Mouse (Mus musculus): ENCODE results near the gene Unc5cl.

Unc5cl gene

DNA sequence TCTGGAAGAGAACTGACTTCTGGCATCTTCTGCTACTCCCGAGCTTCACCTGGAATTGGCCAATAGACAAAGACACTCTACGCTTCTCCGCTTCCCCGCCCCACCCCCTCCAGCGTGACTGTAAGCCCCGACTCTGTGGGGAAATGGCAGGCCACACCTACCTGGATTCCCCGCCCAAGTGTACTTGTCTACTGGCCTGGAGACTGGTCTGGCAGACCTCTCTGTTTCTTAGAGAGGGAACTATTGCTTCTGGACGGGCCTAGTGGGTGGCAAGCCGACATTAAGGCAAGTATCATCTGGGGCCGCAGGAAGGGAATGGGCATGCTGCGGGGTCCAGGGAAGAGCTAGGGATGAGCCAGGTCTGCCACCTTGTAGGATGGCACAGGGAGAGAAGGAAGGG lies at the start of gene Unc5cl:
Gene Unc5cl (plus strand): TSS at position 214 of the 400 bp plus-strand sequence.
- no peak for DNase-seq

DNA sequence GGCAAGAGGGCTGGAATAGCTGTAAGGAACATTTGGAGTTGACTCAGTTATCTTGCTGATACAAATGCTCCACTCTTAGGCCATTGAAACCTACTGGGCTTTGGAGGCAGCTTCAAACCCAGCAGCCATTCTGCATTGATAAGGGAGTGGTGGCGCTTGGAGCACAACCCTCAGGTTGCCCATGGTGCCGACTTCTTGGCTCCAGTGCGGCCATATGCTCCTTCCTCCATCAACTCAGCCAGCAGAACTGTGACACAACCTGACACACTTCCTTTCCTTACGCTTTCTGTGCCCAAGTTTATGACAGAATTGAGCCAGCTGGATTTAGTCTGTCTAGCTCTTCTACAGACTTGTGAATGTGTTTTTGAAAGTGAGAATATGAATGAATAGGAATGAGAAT lies 47.5 kb upstream of the Unc5cl start:
- DNase-seq, result no peak

DNA sequence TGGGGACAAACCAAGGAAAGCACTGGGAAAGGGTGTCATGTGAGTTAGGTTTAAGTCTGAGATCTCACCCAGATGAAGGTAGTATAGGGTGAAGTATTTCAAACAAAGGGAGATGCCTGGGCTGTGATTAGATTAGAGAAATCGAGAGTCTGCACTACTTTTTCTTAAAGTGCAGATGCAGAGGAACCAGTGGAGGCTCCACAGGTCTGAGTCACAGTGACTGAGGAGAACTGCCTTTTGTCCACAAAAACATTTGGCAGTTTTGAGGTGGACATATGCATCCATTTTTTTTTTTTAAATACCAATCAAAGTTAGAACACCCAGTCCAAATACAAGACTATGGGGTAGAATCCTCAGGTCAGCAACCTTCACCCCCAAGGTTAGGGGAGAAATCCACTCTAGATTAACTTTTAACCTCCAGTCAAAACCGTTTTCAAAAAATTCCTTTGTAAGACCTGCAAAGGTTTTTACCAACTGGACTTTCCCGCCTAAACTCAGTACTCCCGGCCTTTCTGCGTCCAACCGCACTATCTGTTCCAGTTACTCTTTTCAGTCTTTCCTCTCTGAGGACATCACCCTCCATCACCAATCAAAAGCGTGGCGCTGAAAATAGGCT lies 46.7 kb upstream of the Unc5cl start:
- peak in 1 of 2 experiments; percentile 40 for DNase-seq

DNA sequence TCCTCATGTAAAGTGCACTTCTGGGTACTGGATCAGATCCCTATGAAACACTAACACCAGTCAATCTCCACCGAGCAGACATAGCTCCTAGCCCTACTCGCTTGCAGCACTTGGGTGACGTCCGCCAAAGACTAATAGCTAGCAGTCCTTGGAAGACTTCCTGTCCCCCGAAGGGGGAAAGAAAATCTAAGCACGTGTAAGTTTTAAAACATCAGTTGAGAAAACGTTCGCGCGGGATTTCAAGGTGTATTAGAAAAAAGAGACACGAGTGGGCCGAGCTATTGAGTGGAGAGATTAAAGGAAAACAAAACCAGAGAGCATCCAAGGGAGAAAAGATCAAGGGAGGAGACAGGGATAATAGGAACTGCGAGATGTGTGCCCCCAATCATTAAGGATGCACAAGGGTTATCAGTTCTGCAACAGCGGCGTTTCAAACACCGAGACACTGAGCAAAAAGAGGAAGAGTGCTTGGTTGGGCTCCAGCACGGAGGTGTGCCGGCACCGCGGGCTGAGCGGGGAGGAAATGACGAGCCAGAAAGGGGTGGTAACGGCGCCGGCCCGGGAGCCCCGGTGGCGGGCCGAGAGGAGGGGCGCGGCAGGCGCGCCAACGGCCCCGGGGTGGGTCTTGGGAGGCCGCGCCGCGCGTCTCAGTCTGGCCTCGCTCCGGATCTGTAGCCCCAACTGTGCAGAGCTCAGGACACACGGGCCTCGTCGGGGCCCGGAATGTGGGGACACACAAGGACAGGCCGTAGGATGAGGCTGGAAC lies 46.0 kb upstream of the Unc5cl start:
- peak; percentile 63 to 69 for DNase-seq

DNA sequence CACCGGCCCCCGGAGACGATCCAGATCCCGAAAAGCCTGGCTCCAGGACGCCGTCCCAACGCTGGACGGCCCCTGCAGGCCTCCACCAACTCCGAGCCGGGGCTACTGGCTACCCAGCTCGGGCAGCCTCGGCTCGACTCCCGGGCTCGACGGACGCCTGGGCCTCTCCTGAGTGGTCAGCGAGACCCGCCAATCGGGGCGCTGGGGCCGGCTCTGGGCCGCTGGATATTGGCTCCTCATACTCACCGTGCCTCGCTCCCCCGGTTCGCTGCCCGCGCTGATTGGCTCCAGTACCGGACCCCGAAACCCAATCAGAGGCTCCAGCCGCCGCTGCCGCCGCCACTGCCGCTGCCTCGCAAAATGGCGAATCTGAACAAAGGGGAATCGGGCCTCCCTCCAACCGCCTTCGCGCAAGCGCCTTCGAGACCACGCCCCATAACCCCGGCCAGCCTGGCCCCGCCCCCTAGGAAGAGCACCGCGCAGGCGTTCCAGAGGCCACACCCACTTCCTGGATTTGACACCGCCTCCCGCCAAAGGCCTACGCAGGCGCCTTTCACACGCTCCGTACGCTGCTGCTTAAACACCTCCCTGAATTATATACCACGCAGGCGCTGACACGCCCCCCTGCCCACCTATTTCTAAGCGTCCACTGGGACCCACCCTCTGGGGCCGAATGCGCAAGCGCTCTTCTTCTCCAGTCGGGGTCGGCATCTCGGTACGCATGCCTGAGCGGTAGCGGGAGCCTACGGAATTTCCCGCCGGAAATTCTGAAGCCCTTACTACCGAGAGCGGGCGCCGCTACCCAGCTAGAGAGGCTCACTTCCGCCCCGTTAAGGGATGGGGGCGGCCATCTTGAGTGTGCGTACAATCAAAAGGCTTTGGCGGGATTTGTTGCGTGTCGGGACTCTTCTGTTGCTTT lies 45.1 kb upstream of the Unc5cl start, which contains the start of the genes Nfya and Oard1:
Gene Nfya (minus strand): TSS at position 527 of the 919 bp plus-strand sequence.
Gene Oard1 (plus strand): TSS at position 635 of the 919 bp plus-strand sequence.
- peak; percentile 100 for DNase-seq

DNA sequence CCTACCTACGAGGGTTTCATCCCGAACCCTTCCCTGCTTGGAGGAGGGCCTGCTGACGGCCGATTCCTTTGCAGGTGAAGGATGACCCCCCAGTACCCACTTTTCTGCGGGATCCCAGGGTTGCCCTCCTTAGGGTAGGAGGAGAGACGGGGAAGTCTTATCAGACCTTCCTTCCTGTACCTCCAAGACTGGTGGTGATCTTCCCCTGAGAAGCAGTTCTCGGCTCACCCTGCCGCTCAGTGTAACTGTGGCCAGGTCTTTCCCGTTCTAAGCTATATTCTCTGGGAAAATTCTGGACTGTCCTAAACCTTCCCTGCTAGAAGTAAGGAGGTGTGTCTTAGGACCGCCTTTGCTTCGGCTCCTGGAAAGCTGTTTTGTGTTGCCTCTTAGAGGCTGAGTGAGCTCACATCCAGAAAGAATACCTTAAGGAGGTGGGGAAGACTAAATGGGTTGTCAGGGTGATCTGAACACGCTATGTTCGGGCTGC lies 44.4 kb upstream of the Unc5cl start:
- no peak for DNase-seq

DNA sequence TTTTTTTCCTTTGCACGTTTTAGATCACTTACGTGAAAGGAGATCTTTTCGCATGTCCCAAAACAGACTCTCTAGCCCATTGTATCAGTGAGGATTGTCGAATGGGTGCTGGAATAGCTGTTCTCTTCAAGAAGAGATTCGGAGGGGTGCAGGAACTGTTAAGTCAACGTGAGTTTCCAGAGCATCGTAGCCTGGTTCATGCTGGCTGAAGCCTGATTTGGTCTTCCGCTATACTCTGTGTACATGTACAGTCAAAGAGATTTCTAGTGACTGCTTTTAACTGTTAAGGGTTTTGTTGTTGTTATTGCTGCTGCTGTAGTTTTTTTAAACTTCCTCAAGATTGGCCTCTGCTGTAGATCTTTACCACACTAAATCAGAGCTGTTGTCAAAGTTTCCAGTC lies 43.5 kb upstream of the Unc5cl start:
- DNase-seq, result no peak

DNA sequence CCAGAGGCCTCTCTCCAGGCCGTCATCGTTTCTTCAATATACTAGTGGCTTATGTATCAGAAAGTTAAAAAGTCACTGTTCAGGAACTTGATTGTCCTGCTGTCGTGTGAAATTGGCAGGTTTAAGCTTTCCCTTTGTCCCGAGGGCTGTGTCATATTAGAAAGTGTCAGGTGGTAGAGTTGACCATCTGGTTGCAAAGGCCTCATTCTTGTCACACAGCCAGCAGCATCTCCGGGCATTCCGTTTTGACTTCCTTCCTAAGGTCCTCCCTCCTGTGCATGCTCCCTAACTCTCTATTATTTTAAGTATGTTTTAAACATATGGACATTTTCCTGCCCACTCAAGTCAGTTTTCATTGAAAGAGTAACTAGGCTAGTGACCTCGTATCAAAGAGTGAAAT lies 38.7 kb upstream of the Unc5cl start:
- DNase-seq, result peak in 1 of 2 experiments; percentile 40

DNA sequence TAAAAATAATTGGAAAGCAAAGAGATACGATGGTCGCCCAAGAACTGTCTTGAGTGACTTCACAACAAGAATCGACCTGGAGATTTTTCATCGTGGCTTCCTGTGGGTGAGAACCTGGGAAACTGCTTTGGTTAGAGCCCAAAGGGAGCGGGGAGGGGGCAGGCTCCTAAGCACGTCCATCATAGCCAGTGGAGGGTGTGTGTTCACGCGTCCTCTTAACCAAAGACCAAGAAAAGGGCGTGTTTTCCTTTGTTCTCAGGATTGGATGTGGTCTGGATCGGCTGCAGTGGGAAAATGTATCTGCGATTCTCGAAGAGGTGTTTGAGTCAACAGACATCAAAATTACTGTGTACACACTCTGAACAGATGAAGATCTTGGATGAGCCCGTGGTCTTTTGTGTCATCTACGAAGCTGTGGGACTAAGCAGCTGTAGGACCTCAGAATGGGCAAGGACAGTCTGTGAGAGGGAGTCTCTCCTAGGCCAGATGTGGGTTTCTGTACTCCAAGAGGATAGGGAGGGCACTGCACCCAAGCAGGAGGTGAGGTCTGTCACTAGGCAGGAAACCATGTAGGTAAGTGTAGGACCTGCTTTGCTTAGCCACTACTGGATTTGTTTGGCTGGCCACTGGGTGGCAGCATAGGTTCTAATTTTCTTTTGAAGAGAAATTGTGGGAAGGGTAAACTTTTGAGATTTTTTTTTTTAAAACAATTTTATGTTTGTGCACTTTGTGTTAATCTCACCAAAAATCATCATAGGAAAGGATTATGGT lies 38.1 kb upstream of the Unc5cl start:
- DNase-seq, result peak; percentile 59 to 75

DNA sequence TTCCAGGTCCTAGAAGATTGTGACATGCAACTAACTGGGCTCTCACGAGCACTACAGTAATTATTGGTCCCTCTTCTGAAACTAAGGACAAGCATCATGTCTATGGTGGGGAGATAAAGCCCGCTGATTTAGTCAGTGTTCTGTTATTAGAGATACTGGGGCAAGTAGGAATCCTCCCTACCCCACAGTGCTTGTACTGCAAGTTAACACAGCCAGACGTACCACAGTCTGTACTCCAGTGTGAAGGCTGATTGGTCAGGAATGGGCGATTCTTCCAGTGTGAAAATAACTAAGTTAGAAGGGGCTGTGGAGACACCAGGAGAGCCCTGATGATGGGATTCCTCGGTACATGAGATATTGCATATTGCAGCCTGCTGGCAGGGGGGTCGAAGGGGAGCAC lies 37.2 kb upstream of the Unc5cl start:
- DNase-seq, result no peak

DNA sequence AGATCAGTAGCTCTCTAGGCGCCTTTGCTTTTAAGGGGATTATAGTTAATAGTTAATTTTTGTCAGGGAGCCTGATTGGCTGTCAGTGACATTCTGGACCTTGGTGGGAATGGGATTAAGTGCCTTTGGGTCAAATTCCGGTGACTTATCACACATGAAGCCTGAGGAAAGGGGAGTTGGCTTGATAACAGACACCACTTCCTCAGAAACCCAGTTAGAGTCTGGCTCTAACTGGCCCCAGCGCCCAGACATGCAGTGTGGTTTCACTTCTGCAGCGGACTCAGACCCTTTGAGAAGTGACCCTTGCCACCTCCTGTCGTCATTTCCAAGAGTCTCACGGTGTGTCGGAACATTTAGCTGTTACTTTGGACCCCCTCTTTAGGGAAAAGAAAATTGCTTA lies 36.5 kb upstream of the Unc5cl start:
- DNase-seq, result peak; percentile 45 to 66

DNA sequence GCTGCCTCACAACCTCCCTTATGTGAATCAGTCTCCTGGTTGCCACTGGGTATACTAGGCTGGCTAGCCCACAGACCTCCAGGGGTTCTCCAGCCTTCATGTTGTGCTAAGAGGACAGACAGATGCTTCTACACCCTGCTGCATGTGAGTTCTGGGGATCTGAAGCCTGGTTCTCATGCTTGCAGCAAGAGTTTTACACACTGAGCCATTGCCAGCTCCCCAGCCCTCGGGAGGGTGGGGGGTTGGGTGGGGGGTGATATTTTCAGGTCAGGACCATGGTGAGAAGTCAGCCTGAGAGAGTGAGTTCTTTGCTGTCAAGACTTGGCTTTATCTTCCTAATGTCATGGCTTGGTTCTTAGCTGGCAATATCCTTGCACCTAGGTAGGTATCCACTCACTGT lies 35.9 kb upstream of the Unc5cl start:
- no peak for DNase-seq

DNA sequence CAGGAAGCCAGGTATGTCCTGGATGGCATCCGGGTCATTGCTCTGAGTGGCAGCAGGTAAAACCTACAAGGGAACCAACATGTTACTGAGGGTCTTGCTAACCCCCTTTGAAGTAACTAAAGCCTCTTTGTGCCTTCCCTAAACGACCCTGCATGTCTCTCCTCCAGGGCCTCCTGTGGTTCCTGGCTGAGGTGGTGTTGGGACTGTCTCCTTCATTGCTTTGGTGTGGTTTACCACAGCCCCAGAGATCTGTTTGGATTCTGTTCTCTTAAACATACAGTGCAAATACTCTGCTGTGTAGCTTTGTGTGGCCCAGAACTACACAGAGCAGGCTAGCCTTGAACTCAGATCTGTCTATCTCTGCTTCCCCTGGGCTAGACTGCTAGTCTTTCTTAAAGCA lies 35.1 kb upstream of the Unc5cl start:
- DNase-seq, result no peak

DNA sequence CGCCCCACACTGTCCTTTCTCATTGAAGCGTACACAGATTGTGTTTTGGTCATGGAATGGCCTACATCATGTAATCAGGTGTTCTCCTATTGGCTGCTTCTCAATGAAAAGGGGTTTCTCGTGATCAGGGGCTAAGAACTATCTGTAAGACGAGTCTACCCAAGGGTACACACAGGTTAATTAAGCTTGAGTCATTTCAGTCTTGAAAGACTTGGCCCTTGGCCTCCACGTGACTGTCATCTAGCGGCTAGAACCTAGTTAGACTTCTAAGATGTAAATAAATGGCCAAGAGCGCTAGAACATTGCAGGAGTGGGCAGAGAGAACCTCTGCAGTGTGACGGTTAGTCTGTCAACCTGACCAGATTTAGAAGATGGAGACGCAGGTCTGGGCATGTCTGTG lies 30.5 kb upstream of the Unc5cl start:
- DNase-seq, result peak in 1 of 2 experiments; percentile 52

DNA sequence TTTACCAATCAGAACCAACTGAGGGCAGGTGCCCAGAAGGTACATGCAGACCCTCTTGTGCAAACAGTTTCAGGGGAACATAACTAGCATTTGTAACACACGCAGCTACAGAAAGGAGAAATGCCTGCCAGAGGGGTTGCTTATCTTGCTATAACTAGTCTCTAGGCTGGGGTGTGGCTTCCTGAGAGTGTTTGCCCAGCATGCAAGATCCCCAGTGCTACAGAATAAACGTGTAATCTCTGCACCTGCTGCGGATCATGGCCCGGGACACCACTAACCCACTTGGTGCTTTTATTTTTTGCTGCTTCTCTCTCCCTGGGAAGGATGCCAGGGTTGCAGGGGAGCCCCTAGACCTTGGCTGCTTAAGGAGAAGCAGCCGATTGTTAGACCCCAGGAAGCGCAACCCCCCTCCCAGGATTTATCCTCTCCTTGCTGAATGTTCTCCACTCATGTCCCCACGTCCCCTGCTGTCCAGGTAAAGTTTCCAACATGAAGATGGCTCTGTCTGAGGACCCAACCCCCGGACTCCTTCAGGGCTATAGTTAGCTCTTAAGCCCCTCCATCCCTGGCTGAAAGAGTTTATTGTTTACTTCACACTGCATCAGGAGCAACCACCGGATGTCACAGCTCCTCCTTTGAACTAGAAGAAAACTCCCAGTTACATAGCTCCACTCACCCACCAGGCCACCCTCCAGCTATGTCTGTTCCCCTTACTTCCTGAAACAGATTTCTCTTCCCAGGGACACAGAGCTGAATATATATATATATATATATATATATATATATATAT lies 28.7 kb upstream of the Unc5cl start:
- DNase-seq, result no peak

DNA sequence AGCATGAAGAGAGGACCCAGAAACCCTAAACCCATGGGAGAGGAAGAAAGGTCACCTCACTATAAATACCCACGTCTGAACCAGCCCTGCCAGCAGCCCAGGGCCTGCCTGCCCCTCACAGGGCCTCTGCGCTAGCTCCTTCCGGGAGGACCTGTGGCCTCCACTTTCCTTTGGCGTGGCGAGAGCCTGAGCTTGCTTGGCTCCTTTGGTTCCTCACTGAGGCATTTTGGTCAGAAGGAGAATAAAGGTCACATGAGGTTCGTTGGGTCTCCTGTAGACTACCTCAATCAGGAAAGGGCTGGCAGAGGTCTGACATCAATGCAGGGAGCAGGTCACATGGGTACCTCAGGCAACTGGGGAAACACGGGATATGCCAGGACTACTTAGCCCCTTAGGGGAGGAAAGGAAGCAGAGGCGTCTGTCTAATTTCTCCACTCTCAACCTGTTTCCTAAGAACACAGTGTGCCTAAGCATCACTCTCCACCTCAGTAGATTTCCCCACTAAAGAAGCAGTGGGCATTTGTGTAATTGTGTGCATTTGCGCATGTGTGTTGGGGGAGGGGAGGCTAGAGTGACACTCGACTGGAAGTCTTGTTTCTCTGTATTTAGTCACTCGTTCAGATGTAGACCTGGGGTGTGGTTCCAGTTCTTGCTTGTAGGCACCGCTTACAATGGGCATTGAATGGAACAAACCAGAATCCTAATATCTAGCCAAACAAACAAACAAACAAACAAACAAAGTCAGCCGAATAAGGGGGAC lies 27.5 kb upstream of the Unc5cl start:
- no peak for DNase-seq

DNA sequence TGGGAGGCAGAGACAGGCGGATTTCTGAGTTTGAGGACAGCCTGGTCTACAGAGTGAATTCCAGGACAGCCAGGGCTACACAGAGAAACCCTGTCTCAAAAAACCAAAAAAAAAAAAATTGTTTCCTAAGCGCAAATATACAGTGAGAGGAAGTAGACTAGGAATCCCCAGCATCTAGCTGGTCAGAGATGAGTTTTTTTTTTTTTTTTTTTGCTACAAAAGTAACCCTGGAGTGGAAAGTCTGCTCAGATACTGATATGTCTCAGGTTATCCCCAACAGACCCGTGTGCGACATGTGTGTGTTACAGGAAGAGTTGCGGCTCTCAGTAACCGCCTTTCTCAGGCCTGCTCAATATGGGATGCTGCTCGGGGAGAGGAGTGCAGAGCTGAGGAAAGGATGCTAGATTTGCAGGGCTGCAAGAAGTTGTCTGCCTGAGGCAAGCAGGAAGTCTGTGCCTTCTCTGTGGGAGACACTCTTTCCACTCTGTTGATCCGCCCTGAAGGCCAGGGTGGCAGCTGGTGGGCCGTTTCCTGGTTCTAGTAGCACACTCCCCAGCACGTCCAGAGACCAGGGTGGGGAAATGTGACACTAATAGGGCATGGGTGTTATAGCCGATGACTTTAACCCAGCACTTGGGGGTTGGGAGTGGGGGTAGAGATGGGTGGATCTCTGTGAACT lies 26.7 kb upstream of the Unc5cl start:
- no peak for DNase-seq

DNA sequence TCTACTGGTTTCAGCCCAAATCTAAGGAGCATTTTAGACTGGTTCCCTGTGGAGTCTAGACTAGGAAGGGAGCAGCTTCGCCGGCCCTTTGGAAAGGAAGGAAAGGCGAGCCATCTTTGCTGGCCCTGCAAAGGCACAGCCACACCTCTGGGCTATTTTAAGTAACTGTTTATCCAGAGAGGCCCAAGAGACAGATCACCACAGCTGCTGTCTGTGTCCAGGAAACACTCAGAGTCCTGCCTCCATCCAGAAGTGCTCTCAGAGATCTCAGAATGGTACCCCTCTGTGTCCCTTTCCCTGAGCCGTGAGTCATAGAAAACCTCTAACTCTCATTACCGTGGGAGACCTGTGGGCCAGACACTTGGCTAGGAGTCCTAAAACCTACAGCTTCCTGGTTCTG lies 24.3 kb upstream of the Unc5cl start:
- DNase-seq, result no peak

DNA sequence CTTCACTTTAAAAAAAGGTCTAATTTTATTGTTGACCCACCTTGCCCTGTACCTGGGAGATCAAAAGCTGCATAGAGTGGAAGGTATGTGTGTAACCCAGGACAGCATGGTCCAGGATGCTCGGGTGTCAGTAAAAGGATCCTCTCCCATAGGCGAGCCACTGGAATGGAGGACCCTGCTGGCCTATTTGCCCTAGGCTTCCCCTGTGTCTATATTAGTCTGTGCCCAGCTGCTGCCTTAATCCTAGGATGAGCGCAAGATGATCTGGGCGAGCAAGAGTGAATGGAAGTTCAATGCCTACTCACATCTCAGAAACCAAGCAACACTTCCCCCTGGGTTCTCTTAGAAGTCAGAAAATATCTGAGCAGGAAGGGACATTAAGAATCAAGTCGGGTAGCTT lies 23.6 kb upstream of the Unc5cl start:
- DNase-seq, result no peak
